Mouse (Mus musculus) lung, postnatal 0 days (tissue): ENCODE data around the gene Irf2. TPM values are rescaled to one million over a fixed set of nuclear protein-coding genes. Genes with fewer than 3 reads are reported as not detected.

Source experiments
- ATAC-seq: fragments of 200-750 bp; cut with Nextera tagmentation; 2 replicates; pipeline ENCODE4 v1.8.0; 2017; ENCODE audit warnings: moderate library complexity
- DNase-seq: peaks from one replicate; pipeline ENCODE4 v3.0.0-alpha.2; 2016; ENCODE audit warnings: low spot score
- H3K27ac ChIP-seq: fragments of 300-500 bp; sonication (generic); 2 replicates; pipeline ENCODE4 v1.5.1; 2014; ENCODE audit warnings: antibody characterized with exemption, mild to moderate bottlenecking, low read length, mixed read lengths
- H3K27me3 ChIP-seq: fragments of 300-500 bp; sonication (generic); replicated peaks from 2 replicates; pipeline ENCODE4 v1.6.1; 2014; ENCODE audit warnings: low read length, mixed read lengths; ENCODE audit not compliant: insufficient read depth
- H3K36me3 ChIP-seq: fragments of 300-500 bp; sonication (generic); 2 replicates; pipeline ENCODE4 v1.6.1; 2014; ENCODE audit warnings: low read length, mixed read lengths; ENCODE audit not compliant: insufficient read depth
- H3K4me1 ChIP-seq: fragments of 300-500 bp; sonication (generic); 2 replicates; pipeline ENCODE4 v1.6.1; 2014; ENCODE audit warnings: antibody characterized with exemption, low read depth, low read length, mixed read lengths; ENCODE audit not compliant: insufficient read depth
- H3K4me2 ChIP-seq: fragments of 300-500 bp; sonication (generic); replicated peaks from 2 replicates; pipeline ENCODE4 v1.6.1; 2014; ENCODE audit warnings: low read depth, mild to moderate bottlenecking, low read length, moderate library complexity, mixed read lengths
- H3K4me3 ChIP-seq: fragments of 300-500 bp; sonication (generic); 2 replicates; pipeline ENCODE4 v1.5.1; 2014; ENCODE audit warnings: low read depth, low read length
- H3K9ac ChIP-seq: fragments of 300-500 bp; sonication (generic); replicated peaks from 2 replicates; pipeline ENCODE4 v1.6.1; 2014; ENCODE audit warnings: low read depth, mild to moderate bottlenecking
- H3K9me3 ChIP-seq: fragments of 300-500 bp; sonication (generic); 2 replicates; pipeline ENCODE4 v1.6.1; 2016; ENCODE audit warnings: low read length, mixed read lengths
- CTCF ChIP-seq: IDR thresholded peaks from 2 replicates; pipeline ENCODE4 v1.5.1; 2016; ENCODE audit warnings: antibody characterized with exemption, mild to moderate bottlenecking
- EP300 ChIP-seq: IDR thresholded peaks from 2 replicates; pipeline ENCODE4 v1.6.1; 2016; ENCODE audit warnings: antibody characterized with exemption, mild to moderate bottlenecking, control low read depth
- WGBS: fragments of 180-500 bp; shearing (Covaris S2); extraction: QIAGEN DNeasy Blood & Tissue Kit; methylation state at CpG from one replicate; pipeline ENCODE4 v1.1.7; 2014; 5-methylcytosine and 5-hydroxymethylcytosine counted together
- polyA plus RNA-seq: library from polyadenylated mRNA; unstranded; fragments of >200 nt; fragmentation: Nextera tagmentation; extraction: Ambion mirVana; gene quantifications from 2 replicates; pipeline ENCODE4 v1.2.1, GENCODE M21; 2015

Gene Irf2
- polyA plus RNA-seq, 1 experiment from 2014 or later = 64.9 TPM

DNA sequence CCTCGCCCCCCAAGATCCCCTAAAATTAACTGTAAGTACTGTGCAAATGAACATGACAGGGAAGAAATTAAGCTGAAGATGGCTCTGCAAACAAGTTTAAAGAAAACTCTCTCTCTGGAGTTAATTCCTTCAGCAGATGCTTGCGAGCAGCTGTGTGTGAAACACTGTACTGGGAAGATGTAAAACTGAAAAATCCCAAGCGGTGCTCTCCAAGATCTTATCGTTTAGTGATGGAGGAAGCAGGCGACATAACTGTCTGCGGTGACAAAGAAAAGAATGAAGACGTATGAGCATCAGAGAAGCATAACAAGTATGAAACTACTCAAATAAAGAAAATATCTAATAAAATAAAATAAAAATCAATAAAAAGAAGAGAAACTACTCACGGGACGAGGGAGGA, 18.1 kb downstream of the Irf2 start:
- Histone ChIP-seq H3K27ac (no peak overlapping the region), H3K27me3 (no peaks in the 10 kb centered on the region), H3K4me2 (no peak overlapping the region), H3K4me1 (peaks cover 12% of the 10 kb centered on the region; the same call in 1 of the 2 replicates), H3K36me3 (no peaks in the 10 kb centered on the region), H3K9ac (no peak overlapping the region), H3K4me3 (no peak overlapping the region), H3K9me3 (no peaks in the 10 kb centered on the region)
- ATAC-seq = no peak
- no peak for DNase-seq
- WGBS = 90% methylated on average over 9 of the region's 9 CpGs
- TF ChIP-seq EP300 (no peak), CTCF (no peak)

DNA sequence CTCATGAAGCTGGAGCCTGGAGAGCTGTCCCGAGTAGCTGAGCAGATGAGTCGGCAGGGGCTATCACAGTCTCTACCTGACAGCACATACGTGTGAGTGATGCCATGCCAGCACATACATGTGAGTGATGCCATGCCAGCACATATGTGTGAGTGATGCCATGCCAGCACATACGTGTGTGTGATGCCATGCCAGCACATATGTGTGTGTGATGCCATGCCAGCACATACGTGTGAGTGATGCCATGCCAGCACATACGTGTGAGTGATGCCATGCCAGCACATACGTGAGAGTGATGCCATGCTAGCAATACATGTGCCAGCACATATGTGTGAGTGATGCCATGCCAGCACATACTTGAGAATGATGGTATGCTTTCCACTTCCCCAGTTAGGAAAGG, 18.6 kb downstream of the Irf2 start:
- ATAC-seq (no peak), DNase-seq (no peak)
- no peak overlapping the region for H3K4me3 ChIP-seq
- H3K27me3 ChIP-seq = no peaks in the 10 kb centered on the region
- no peaks in the 10 kb centered on the region for H3K9me3 ChIP-seq
- no peaks in the 10 kb centered on the region for H3K36me3 ChIP-seq
- TF ChIP-seq EP300 = no peak
- TF ChIP-seq CTCF = no peak
- no peak overlapping the region for H3K27ac ChIP-seq
- H3K9ac ChIP-seq = no peak overlapping the region
- no peak overlapping the region for H3K4me2 ChIP-seq
- 88% methylated on average over 7 of the region's 7 CpGs for WGBS
- peaks cover 12% of the 10 kb centered on the region; the same call in 1 of the 2 replicates for H3K4me1 ChIP-seq

DNA sequence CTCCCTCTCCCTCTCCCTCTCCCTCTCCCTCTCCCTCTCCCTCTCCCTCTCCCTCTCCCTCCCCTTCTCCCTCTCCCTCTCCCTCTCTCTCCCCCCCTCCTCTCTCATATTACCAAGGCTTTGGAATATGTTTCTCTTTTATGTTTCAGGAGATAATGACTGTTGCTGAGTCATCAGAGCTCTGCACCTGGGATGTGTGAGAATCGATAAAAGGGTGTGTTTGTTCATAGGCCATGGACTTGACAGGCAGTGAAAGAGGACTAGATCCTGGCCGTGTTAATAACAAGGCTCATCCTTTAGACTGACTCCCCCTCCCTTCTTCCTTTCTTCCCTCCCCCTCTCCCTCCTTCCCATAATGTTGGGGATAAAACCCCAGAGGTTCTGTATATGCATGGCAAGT, 19.1 kb downstream of the Irf2 start:
- ATAC-seq = no peak
- Histone ChIP-seq H3K36me3 (no peaks in the 10 kb centered on the region), H3K4me1 (peaks cover 14% of the 10 kb centered on the region; the same call in 1 of the 2 replicates), H3K4me3 (no peak overlapping the region), H3K9ac (no peak overlapping the region), H3K27me3 (no peaks in the 10 kb centered on the region), H3K9me3 (no peaks in the 10 kb centered on the region), H3K4me2 (no peak overlapping the region), H3K27ac (peak overlapping the region; percentile 52)
- no peak for DNase-seq
- 60% methylated on average over 2 of the region's 2 CpGs for WGBS
- no peak for TF ChIP-seq EP300
- TF ChIP-seq CTCF = no peak

DNA sequence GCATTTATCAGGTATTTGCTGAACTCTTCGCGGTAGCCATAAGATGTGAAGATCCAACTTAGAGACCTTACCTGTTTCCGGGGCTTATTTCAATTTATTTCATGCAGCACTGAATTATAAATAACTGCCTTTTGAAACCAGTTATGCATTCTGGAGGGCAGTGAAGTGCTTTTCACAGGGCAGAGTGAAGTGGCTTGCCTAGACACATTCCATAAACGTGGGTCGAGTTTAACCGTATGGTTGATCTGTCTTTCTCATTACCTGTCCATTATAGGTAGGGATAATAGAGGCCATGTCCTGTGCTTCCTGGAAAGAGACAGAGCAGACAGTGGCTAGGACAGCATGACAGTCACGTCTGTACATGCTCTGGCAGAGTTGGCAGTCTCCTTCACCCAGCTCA, 20.0 kb downstream of the Irf2 start:
- no peak overlapping the region for H3K9ac ChIP-seq
- H3K4me3 ChIP-seq = no peak overlapping the region
- H3K27ac ChIP-seq = peak overlapping the region; percentile 54
- no peaks in the 10 kb centered on the region for H3K27me3 ChIP-seq
- TF ChIP-seq EP300 = no peak; the same call in 1 of the 2 replicates
- no peak for TF ChIP-seq CTCF
- WGBS = 64% methylated on average over 7 of the region's 7 CpGs
- no peak overlapping the region for H3K4me2 ChIP-seq
- peak; percentile 83 for ATAC-seq
- peak; percentile 73 for DNase-seq
- H3K36me3 ChIP-seq = no peaks in the 10 kb centered on the region
- H3K9me3 ChIP-seq = no peaks in the 10 kb centered on the region
- peaks cover 14% of the 10 kb centered on the region; the same call in 1 of the 2 replicates for H3K4me1 ChIP-seq

DNA sequence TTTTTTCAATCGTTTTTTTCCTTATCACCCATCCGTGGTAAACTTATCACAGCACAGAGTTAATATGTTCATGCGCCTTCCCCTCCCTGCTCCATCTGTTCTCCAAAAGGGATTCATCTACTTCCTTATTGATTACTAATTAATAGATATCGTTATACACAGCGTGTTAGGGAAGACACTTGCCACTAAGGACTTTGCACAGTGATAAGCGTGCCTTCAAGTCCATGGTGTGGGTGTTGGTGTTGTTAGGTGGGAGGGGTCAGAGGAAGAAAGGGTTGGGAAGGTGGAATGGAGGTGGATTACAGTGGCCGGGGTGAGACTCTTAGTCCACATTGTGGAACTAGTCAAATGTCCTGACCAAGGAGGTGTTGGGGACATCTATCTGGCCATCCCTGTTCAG, 21.2 kb downstream of the Irf2 start:
- TF ChIP-seq EP300 = no peak
- no peak for TF ChIP-seq CTCF
- no peaks in the 10 kb centered on the region for H3K27me3 ChIP-seq
- H3K4me3 ChIP-seq = no peak overlapping the region
- H3K27ac ChIP-seq = no peak overlapping the region
- no peak overlapping the region for H3K9ac ChIP-seq
- ATAC-seq (no peak), DNase-seq (no peak)
- no peak overlapping the region for H3K4me2 ChIP-seq
- no peaks in the 10 kb centered on the region for H3K9me3 ChIP-seq
- H3K36me3 ChIP-seq = no peaks in the 10 kb centered on the region
- 89% methylated on average over 7 of the region's 7 CpGs for WGBS
- H3K4me1 ChIP-seq = peaks cover 10% of the 10 kb centered on the region; the same call in 1 of the 2 replicates

DNA sequence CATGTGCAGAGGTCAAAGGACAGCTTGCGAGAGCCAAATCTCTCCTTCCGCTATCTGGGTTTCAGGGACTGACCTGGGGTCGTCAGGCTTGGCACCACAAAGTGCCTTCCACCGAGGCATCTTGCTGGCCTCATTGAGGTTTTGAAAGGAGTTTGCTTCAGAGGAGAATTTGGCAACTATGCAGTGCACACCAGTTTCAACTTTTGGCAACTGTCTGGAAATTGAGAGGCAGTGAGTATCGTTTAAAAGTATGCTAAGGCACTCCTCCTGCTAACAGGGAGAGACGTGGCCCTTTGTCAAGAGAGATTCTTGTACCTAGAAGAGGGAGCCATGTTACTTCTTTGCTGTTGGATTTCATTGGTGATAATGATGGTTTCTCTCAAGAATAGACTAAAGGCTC, 21.9 kb downstream of the Irf2 start:
- ATAC-seq = no peak

More for the DNA sequence above, 21.9 kb downstream of the Irf2 start:
- 48% methylated on average over 6 of the region's 6 CpGs for WGBS
- Histone ChIP-seq H3K4me1 (peaks cover 10% of the 10 kb centered on the region; the same call in 1 of the 2 replicates), H3K4me2 (no peak overlapping the region), H3K9me3 (no peaks in the 10 kb centered on the region), H3K36me3 (no peaks in the 10 kb centered on the region), H3K9ac (no peak overlapping the region), H3K27me3 (no peaks in the 10 kb centered on the region), H3K4me3 (no peak overlapping the region), H3K27ac (0 out of 2 replicates have a peak overlapping the region, but pooled peaks have one; percentile 17)
- peak; percentile 54 for DNase-seq
- TF ChIP-seq EP300 = 0 out of 2 replicates have a peak, but pooled peaks have one; percentile 13
- TF ChIP-seq CTCF = no peak
